Mouse (Mus musculus): ENCODE data around the gene Fbxo6. TPM values are rescaled to one million over a fixed set of nuclear protein-coding genes. Genes with fewer than 3 reads are reported as not detected.

Fbxo6 gene
- polyA plus RNA-seq, 1 experiment from 2014 or later, result 11.3 TPM

- Histone ChIP-seq H3K36me3 (replicated peaks; ENCODE audit: control insufficient read depth, insufficient read depth, low read depth, low read length) (no peaks in the 10 kb centered on the region), H3K4me2 (ENCODE audit: low read depth, low read length) (no peak overlapping the region), H3K4me3 (ENCODE audit: low read depth, low read length) (no peak overlapping the region), H3K27me3 (ENCODE audit: control insufficient read depth, insufficient read depth, low read length) (peaks cover 51% of the 10 kb centered on the region), H3K9ac (replicated peaks; ENCODE audit: low read length) (no peak overlapping the region), H3K9me3 (replicated peaks; ENCODE audit: control insufficient read depth, low read length) (no peaks in the 10 kb centered on the region), H3K27ac (replicated peaks; ENCODE audit: low read depth, low read length) (no peak overlapping the region), H3K4me1 (ENCODE audit: control insufficient read depth, insufficient read depth, low read length) (no peaks in the 10 kb centered on the region; the same call in 1 of the 2 replicates)
- ATAC-seq (replicated peaks; ENCODE audit: insufficient number of reproducible peaks, low FRiP score, low TSS enrichment, low read depth) (no peak), DNase-seq (ENCODE audit: low spot score) (peak; percentile 69)
- WGBS, result 24% methylated on average over 7 of the region's 7 CpGs
Measured at GRCm38 (mm10) chr4:148168287-148168686, 16.3 kb upstream of the Fbxo6 start.

- WGBS, result 23% methylated on average over 4 of the region's 4 CpGs
- Histone ChIP-seq H3K4me3 (ENCODE audit: low read depth, low read length) (0 out of 2 replicates have a peak overlapping the region, but pooled peaks have one; percentile 5), H3K9ac (replicated peaks; ENCODE audit: low read length) (no peak overlapping the region), H3K9me3 (replicated peaks; ENCODE audit: control insufficient read depth, low read length) (no peaks in the 10 kb centered on the region), H3K4me2 (ENCODE audit: low read depth, low read length) (no peak overlapping the region), H3K36me3 (replicated peaks; ENCODE audit: control insufficient read depth, insufficient read depth, low read depth, low read length) (no peaks in the 10 kb centered on the region), H3K4me1 (ENCODE audit: control insufficient read depth, insufficient read depth, low read length) (no peaks in the 10 kb centered on the region; the same call in 1 of the 2 replicates), H3K27ac (replicated peaks; ENCODE audit: low read depth, low read length) (no peak overlapping the region), H3K27me3 (ENCODE audit: control insufficient read depth, insufficient read depth, low read length) (peaks cover 50% of the 10 kb centered on the region)
- DNase-seq (ENCODE audit: low spot score) (peak; percentile 69), ATAC-seq (replicated peaks; ENCODE audit: insufficient number of reproducible peaks, low FRiP score, low TSS enrichment, low read depth) (no peak)
Measured at GRCm38 (mm10) chr4:148166986-148167385, 15.0 kb upstream of the Fbxo6 start.

- DNase-seq (ENCODE audit: low spot score), result no peak
- 0 out of 2 replicates have a peak overlapping the region, but pooled peaks have one; percentile 5 for H3K4me3 ChIP-seq (ENCODE audit: low read depth, low read length)
- H3K9ac ChIP-seq (replicated peaks; ENCODE audit: low read length), result no peak overlapping the region
- no peak overlapping the region for H3K27ac ChIP-seq (replicated peaks; ENCODE audit: low read depth, low read length)
- peaks cover 55% of the 10 kb centered on the region for H3K27me3 ChIP-seq (ENCODE audit: control insufficient read depth, insufficient read depth, low read length)
- ATAC-seq (replicated peaks; ENCODE audit: insufficient number of reproducible peaks, low FRiP score, low TSS enrichment, low read depth), result no peak
- WGBS, result 4% methylated on average over 10 of the region's 10 CpGs
- H3K9me3 ChIP-seq (replicated peaks; ENCODE audit: control insufficient read depth, low read length), result no peaks in the 10 kb centered on the region
- no peaks in the 10 kb centered on the region for H3K36me3 ChIP-seq (replicated peaks; ENCODE audit: control insufficient read depth, insufficient read depth, low read depth, low read length)
- H3K4me1 ChIP-seq (ENCODE audit: control insufficient read depth, insufficient read depth, low read length), result no peaks in the 10 kb centered on the region; the same call in 1 of the 2 replicates
- H3K4me2 ChIP-seq (ENCODE audit: low read depth, low read length), result no peak overlapping the region; the same call in 1 of the 2 replicates
Measured at GRCm38 (mm10) chr4:148166431-148166830, 14.5 kb upstream of the Fbxo6 start.

- peaks cover 64% of the 10 kb centered on the region for H3K27me3 ChIP-seq (ENCODE audit: control insufficient read depth, insufficient read depth, low read length)
- no peak overlapping the region for H3K4me3 ChIP-seq (ENCODE audit: low read depth, low read length)
- no peak overlapping the region for H3K27ac ChIP-seq (replicated peaks; ENCODE audit: low read depth, low read length)
- H3K4me1 ChIP-seq (ENCODE audit: control insufficient read depth, insufficient read depth, low read length), result no peaks in the 10 kb centered on the region; the same call in none of the 2 replicates
- no peak overlapping the region for H3K9ac ChIP-seq (replicated peaks; ENCODE audit: low read length)
- H3K4me2 ChIP-seq (ENCODE audit: low read depth, low read length), result no peak overlapping the region
- WGBS, result 5% methylated on average over 17 of the region's 17 CpGs
- H3K9me3 ChIP-seq (replicated peaks; ENCODE audit: control insufficient read depth, low read length), result no peaks in the 10 kb centered on the region
- ATAC-seq (replicated peaks; ENCODE audit: insufficient number of reproducible peaks, low FRiP score, low TSS enrichment, low read depth) (no peak), DNase-seq (ENCODE audit: low spot score) (no peak)
- no peaks in the 10 kb centered on the region for H3K36me3 ChIP-seq (replicated peaks; ENCODE audit: control insufficient read depth, insufficient read depth, low read depth, low read length)
Measured at GRCm38 (mm10) chr4:148165551-148165950, 13.6 kb upstream of the Fbxo6 start.

- Histone ChIP-seq H3K9me3 (replicated peaks; ENCODE audit: control insufficient read depth, low read length) (no peaks in the 10 kb centered on the region), H3K27me3 (ENCODE audit: control insufficient read depth, insufficient read depth, low read length) (peaks cover 63% of the 10 kb centered on the region), H3K4me2 (ENCODE audit: low read depth, low read length) (no peak overlapping the region; the same call in 1 of the 2 replicates), H3K4me3 (ENCODE audit: low read depth, low read length) (no peak overlapping the region), H3K36me3 (replicated peaks; ENCODE audit: control insufficient read depth, insufficient read depth, low read depth, low read length) (no peaks in the 10 kb centered on the region), H3K9ac (replicated peaks; ENCODE audit: low read length) (no peak overlapping the region), H3K4me1 (ENCODE audit: control insufficient read depth, insufficient read depth, low read length) (no peaks in the 10 kb centered on the region; the same call in none of the 2 replicates), H3K27ac (replicated peaks; ENCODE audit: low read depth, low read length) (no peak overlapping the region)
- 1% methylated on average over 16 of the region's 16 CpGs for WGBS
- ATAC-seq (replicated peaks; ENCODE audit: insufficient number of reproducible peaks, low FRiP score, low TSS enrichment, low read depth) (no peak), DNase-seq (ENCODE audit: low spot score) (no peak)
Measured at GRCm38 (mm10) chr4:148164461-148164860, 12.5 kb upstream of the Fbxo6 start.

GRCm38 (mm10) chr4:148164002-148164439 lies 12.1 kb upstream of the Fbxo6 start:
- ATAC-seq (replicated peaks; ENCODE audit: insufficient number of reproducible peaks, low FRiP score, low TSS enrichment, low read depth), result no peak
- Histone ChIP-seq H3K9me3 (replicated peaks; ENCODE audit: control insufficient read depth, low read length) (no peaks in the 10 kb centered on the region), H3K4me3 (ENCODE audit: low read depth, low read length) (peak overlapping the region; percentile 14; the same call in 1 of the 2 replicates), H3K9ac (replicated peaks; ENCODE audit: low read length) (no peak overlapping the region), H3K27ac (replicated peaks; ENCODE audit: low read depth, low read length) (no peak overlapping the region), H3K36me3 (replicated peaks; ENCODE audit: control insufficient read depth, insufficient read depth, low read depth, low read length) (no peaks in the 10 kb centered on the region), H3K4me2 (ENCODE audit: low read depth, low read length) (peak overlapping the region; percentile 37), H3K27me3 (ENCODE audit: control insufficient read depth, insufficient read depth, low read length) (peaks cover 62% of the 10 kb centered on the region), H3K4me1 (ENCODE audit: control insufficient read depth, insufficient read depth, low read length) (no peaks in the 10 kb centered on the region; the same call in none of the 2 replicates)
- 1% methylated on average over 29 of the region's 29 CpGs for WGBS
- DNase-seq (ENCODE audit: low spot score), result peak; percentile 73

- no peaks in the 10 kb centered on the region for H3K9me3 ChIP-seq (replicated peaks; ENCODE audit: control insufficient read depth, low read length)
- DNase-seq (ENCODE audit: low spot score) (peak; percentile 58), ATAC-seq (replicated peaks; ENCODE audit: insufficient number of reproducible peaks, low FRiP score, low TSS enrichment, low read depth) (no peak; the same call in 1 of the 2 replicates)
- peaks cover 50% of the 10 kb centered on the region for H3K27me3 ChIP-seq (ENCODE audit: control insufficient read depth, insufficient read depth, low read length)
- no peaks in the 10 kb centered on the region; the same call in 1 of the 2 replicates for H3K36me3 ChIP-seq (replicated peaks; ENCODE audit: control insufficient read depth, insufficient read depth, low read depth, low read length)
- peak within 1 kb of the TSS; percentile 97 for H3K4me2 ChIP-seq (ENCODE audit: low read depth, low read length)
- H3K4me3 ChIP-seq (ENCODE audit: low read depth, low read length), result peak within 1 kb of the TSS; percentile 63
- 1% methylated on average over 40 of the region's 43 CpGs for WGBS
- no peaks in the 10 kb centered on the region; the same call in none of the 2 replicates for H3K4me1 ChIP-seq (ENCODE audit: control insufficient read depth, insufficient read depth, low read length)
- H3K9ac ChIP-seq (replicated peaks; ENCODE audit: low read length), result peak within 1 kb of the TSS; percentile 72
- H3K27ac ChIP-seq (replicated peaks; ENCODE audit: low read depth, low read length), result peak within 1 kb of the TSS; percentile 38; the same call in 1 of the 2 replicates
Measured at GRCm38 (mm10) chr4:148160436-148161390, 8.8 kb upstream of the Fbxo6 start, which contains the start of the genes Fbxo44 and Fbxo2. TSS of gene Fbxo44 (minus strand) at chr4:148160482. TSS of gene Fbxo2 (plus strand) at chr4:148160621.
